Mouse (Mus musculus) liver, embryonic 15.5 days (tissue): ENCODE results near the gene Rilpl1. TPM values are rescaled to one million over a fixed set of nuclear protein-coding genes. Genes with fewer than 3 reads are reported as not detected.
A peak's percentile ranks its signal among the peaks of the same experiment; 100 is the strongest.
"Not testable (repeated sequence)": the region's sequence is repeated elsewhere in the genome, so short reads cannot be mapped to it uniquely, and the experiment has no call there.

Source experiments
- ATAC-seq: fragments of 200-750 bp; cut with Nextera tagmentation; 2 replicates; pipeline ENCODE4 v1.8.0; 2017; ENCODE audit warnings: moderate number of reproducible peaks, mild to moderate bottlenecking, moderate library complexity; ENCODE audit not compliant: insufficient read depth
- H3K27ac ChIP-seq: fragments of 300-500 bp; sonication (generic); replicated peaks from 2 replicates; pipeline ENCODE4 v1.5.1; 2015; ENCODE audit warnings: mild to moderate bottlenecking, inconsistent platforms
- H3K27me3 ChIP-seq: fragments of 300-500 bp; sonication (generic); 2 replicates; pipeline ENCODE4 v1.6.1; 2015; ENCODE audit warnings: mild to moderate bottlenecking, inconsistent platforms
- H3K36me3 ChIP-seq: fragments of 300-500 bp; sonication (generic); replicated peaks from 2 replicates; pipeline ENCODE4 v1.6.1; 2015; ENCODE audit warnings: moderate library complexity, mild to moderate bottlenecking, inconsistent platforms
- H3K4me1 ChIP-seq: fragments of 300-500 bp; sonication (generic); replicated peaks from 2 replicates; pipeline ENCODE4 v1.6.1; 2015; ENCODE audit warnings: inconsistent platforms
- H3K4me2 ChIP-seq: fragments of 300-500 bp; sonication (generic); 2 replicates; pipeline ENCODE4 v1.6.1; 2015; ENCODE audit warnings: moderate library complexity, mild to moderate bottlenecking, inconsistent platforms
- H3K4me3 ChIP-seq: fragments of 300-500 bp; sonication (generic); replicated peaks from 2 replicates; pipeline ENCODE4 v1.5.1; 2015; ENCODE audit warnings: mild to moderate bottlenecking, inconsistent platforms
- H3K9ac ChIP-seq: fragments of 300-500 bp; sonication (generic); 2 replicates; pipeline ENCODE4 v1.6.1; 2015; ENCODE audit warnings: moderate library complexity, mild to moderate bottlenecking, inconsistent platforms
- H3K9me3 ChIP-seq: fragments of 300-500 bp; sonication (generic); replicated peaks from 2 replicates; pipeline ENCODE4 v1.6.1; 2016; ENCODE audit warnings: inconsistent platforms
- WGBS: fragments of 180-500 bp; shearing (Covaris S2); methylation state at CpG from one replicate; pipeline ENCODE4 v1.1.7; 2015; ENCODE audit warnings: mixed read lengths; ENCODE audit not compliant: insufficient replicate concordance; 5-methylcytosine and 5-hydroxymethylcytosine counted together
- polyA plus RNA-seq: library from polyadenylated mRNA; unstranded; fragments of >200 nt; fragmentation: Nextera tagmentation; extraction: Ambion mirVana; gene quantifications from 2 replicates; pipeline ENCODE4 v1.2.1, GENCODE M21; 2015

Rilpl1 gene
- polyA plus RNA-seq, 1 experiment from 2014 or later, result 1.9 TPM

- WGBS, result 77% methylated on average over 4 of the region's 4 CpGs
- no peak for ATAC-seq
These were observed 26.0 kb downstream of the Rilpl1 start for GRCm38 (mm10) chr5:124505235-124505634.

DNA sequence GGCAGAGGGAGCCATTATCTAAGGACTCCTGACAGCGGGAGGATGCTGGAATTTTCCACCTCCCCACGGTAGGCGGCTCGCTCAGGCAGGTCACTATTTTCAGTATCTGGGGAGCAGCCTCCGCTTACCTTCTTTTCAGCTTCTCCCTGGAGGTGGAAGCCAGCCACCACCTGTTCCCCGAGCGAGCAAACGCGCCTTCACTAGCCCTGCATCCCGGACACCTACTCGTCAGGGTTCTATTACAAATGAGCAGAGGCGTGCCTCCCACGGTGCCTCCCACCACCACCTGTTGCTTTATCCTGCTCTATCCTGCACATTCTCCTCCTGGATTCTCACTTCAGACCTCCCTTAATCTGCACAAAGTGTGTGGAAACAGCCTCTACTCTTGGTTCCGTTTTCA lies 27.4 kb downstream of the Rilpl1 start:
- H3K4me2 ChIP-seq, result no peak overlapping the region
- no peaks in the 10 kb centered on the region for H3K36me3 ChIP-seq
- no peak for ATAC-seq
- H3K9ac ChIP-seq, result no peak overlapping the region
- H3K27me3 ChIP-seq, result no peaks in the 10 kb centered on the region
- WGBS, result 69% methylated on average over 14 of the region's 14 CpGs
- H3K27ac ChIP-seq, result no peak overlapping the region
- no peaks in the 10 kb centered on the region for H3K9me3 ChIP-seq
- H3K4me1 ChIP-seq, result peaks cover 9% of the 10 kb centered on the region
- H3K4me3 ChIP-seq, result no peak overlapping the region

More at GRCm38 (mm10) chr5:124505235-124505634, 26.0 kb downstream of the Rilpl1 start:
- Histone ChIP-seq H3K36me3 (no peaks in the 10 kb centered on the region), H3K4me1 (no peaks in the 10 kb centered on the region), H3K4me2 (no peak overlapping the region), H3K27me3 (no peaks in the 10 kb centered on the region), H3K27ac (no peak overlapping the region), H3K9ac (no peak overlapping the region), H3K4me3 (no peak overlapping the region), H3K9me3 (no peaks in the 10 kb centered on the region)

- H3K4me3 ChIP-seq, result no peak overlapping the region
- H3K36me3 ChIP-seq, result no peaks in the 10 kb centered on the region
- H3K4me1 ChIP-seq, result peaks cover 30% of the 10 kb centered on the region
- 71% methylated on average over 10 of the region's 10 CpGs for WGBS
- H3K9ac ChIP-seq, result no peak overlapping the region
- H3K27ac ChIP-seq, result no peak overlapping the region
- no peak overlapping the region for H3K4me2 ChIP-seq
- no peaks in the 10 kb centered on the region for H3K27me3 ChIP-seq
- no peak for ATAC-seq
- no peaks in the 10 kb centered on the region for H3K9me3 ChIP-seq
These were observed 29.6 kb downstream of the Rilpl1 start for GRCm38 (mm10) chr5:124501541-124501940.

DNA sequence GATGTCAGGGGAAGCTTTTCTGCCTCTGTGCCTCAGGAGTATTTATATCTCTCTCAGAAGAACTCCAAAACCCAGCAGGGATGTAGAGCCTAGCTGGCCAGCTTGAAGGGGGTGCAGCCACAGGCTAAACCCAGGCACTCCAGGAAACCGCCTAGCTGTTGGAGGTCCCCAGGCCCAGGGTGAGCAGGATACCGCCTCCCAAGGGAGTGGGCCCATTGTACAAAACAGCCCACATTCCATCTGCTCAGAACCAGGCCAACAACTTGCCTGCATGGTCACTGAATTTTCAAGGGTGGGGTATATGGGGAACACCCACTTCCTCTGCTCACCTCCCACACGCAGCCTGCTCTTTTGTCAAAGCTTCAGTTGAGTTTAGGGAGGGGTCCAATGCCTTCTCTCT lies 30.6 kb downstream of the Rilpl1 start:
- Histone ChIP-seq H3K9ac (no peak overlapping the region), H3K27ac (no peak overlapping the region), H3K4me1 (peaks cover 36% of the 10 kb centered on the region), H3K4me2 (no peak overlapping the region), H3K4me3 (no peak overlapping the region), H3K9me3 (no peaks in the 10 kb centered on the region), H3K27me3 (no peaks in the 10 kb centered on the region), H3K36me3 (no peaks in the 10 kb centered on the region)
- no peak for ATAC-seq
- WGBS, result 76% methylated on average over 3 of the region's 3 CpGs

- not testable (repeated sequence) for H3K4me2 ChIP-seq, H3K4me3 ChIP-seq, H3K27ac ChIP-seq, ATAC-seq, H3K9ac ChIP-seq, H3K9me3 ChIP-seq, H3K36me3 ChIP-seq, H3K27me3 ChIP-seq
- H3K4me1 ChIP-seq, result peaks cover 36% of the 10 kb centered on the region
- WGBS, result 59% methylated on average over 2 of the region's 4 CpGs
These were observed 31.2 kb downstream of the Rilpl1 start for GRCm38 (mm10) chr5:124500037-124500436.

GRCm38 (mm10) chr5:124499001-124499400 lies 32.2 kb downstream of the Rilpl1 start:
- no peak overlapping the region for H3K4me3 ChIP-seq
- no peak overlapping the region for H3K27ac ChIP-seq
- H3K27me3 ChIP-seq, result no peaks in the 10 kb centered on the region
- H3K4me1 ChIP-seq, result peaks cover 36% of the 10 kb centered on the region
- H3K9ac ChIP-seq, result no peak overlapping the region
- WGBS, result 19% methylated on average over 5 of the region's 5 CpGs
- no peaks in the 10 kb centered on the region for H3K9me3 ChIP-seq
- H3K36me3 ChIP-seq, result no peaks in the 10 kb centered on the region
- peak; percentile 43; the same call in 1 of the 2 replicates for ATAC-seq
- peak overlapping the region; percentile 23; the same call in 1 of the 2 replicates for H3K4me2 ChIP-seq

DNA sequence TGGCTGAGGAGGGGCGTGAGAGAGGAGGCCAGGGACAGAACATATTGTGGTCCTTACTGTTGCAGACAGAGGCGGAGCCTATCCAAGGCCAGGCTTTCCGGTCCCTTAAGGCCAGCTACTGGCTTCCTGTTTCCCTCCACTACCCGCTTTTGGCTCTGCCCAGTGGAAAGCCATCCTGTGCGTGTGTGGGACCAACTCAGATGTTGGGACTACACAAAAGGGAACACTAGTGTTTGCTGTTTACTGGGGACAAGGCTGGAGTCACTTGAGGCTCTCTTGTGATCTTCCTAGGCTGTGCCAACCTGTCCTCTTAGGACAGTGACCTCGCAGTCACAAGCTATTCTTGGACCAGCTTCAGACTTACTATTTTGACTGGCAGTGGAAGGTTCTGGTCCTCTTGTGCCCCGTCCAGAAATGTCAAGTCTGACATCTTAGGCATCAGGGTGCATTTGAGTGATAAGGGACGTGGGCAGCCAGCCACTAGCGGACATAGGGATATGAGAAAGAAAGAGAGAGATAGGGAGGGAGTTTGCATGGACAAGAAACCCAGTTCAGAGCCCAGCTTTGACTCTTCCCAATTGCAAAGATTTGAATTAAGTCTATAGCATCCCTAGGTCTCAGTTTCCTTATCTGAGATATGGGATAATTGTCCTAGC lies 32.8 kb downstream of the Rilpl1 start:
- Histone ChIP-seq H3K36me3 (no peaks in the 10 kb centered on the region), H3K4me2 (peak overlapping the region; percentile 23; the same call in 1 of the 2 replicates), H3K9me3 (no peaks in the 10 kb centered on the region), H3K9ac (no peak overlapping the region; the same call in 1 of the 2 replicates), H3K27ac (peak overlapping the region; percentile 31), H3K27me3 (no peaks in the 10 kb centered on the region), H3K4me3 (no peak overlapping the region), H3K4me1 (peaks cover 36% of the 10 kb centered on the region)
- 16% methylated on average over 9 of the region's 9 CpGs for whole genome bisulfite sequencing
- ATAC-seq, result no peak

DNA sequence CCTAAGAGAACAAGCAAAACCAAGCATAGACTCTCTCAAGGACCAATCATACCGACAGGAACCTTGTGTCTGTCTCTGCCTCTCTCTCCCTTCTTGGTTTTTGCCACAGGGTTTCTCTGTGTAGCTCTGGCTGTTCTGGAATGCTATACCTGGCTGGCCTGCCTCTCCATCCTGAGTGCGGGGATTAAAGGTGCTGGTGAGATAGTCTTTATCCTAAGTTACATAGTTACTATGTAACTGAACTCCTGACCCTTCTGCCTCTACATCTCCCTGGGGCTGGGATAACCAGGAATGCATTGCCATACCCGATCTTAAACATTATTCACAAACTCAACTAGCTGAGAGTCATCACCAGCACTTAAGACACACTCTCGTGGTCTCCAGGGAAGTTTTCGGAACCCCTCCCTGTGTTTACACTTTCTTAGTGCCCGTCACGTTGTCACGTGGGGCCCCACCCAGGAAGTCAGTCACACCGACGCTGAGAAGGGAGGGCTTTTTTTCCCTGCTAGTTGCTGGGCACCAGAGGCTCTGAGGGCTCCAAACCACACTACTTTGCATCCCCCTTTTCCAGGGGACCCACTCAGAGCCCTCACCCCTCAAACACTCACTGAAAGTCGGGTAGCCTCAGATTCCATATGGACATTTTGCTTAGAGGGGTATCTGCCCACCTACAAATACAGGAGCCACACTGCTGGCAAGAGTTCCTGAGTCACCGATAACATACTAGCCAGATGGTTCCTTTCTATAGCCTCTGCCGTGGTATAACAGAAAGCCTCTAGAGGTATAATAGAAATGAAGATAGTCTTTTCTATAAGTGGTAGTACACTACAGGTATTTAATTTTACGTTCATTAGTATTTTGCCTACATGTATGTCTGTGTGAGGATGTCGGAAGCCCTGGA lies 34.3 kb downstream of the Rilpl1 start:
- WGBS, result 31% methylated on average over 15 of the region's 15 CpGs
- peaks cover 36% of the 10 kb centered on the region for H3K4me1 ChIP-seq
- H3K9me3 ChIP-seq, result no peaks in the 10 kb centered on the region
- H3K27me3 ChIP-seq, result no peaks in the 10 kb centered on the region
- peaks cover 7% of the 10 kb centered on the region; the same call in 1 of the 2 replicates for H3K36me3 ChIP-seq
- H3K27ac ChIP-seq, result no peak overlapping the region
- H3K4me3 ChIP-seq, result peak overlapping the region; percentile 3; the same call in 1 of the 2 replicates
- H3K4me2 ChIP-seq, result peak overlapping the region; percentile 38
- ATAC-seq, result no peak
- H3K9ac ChIP-seq, result no peak overlapping the region

DNA sequence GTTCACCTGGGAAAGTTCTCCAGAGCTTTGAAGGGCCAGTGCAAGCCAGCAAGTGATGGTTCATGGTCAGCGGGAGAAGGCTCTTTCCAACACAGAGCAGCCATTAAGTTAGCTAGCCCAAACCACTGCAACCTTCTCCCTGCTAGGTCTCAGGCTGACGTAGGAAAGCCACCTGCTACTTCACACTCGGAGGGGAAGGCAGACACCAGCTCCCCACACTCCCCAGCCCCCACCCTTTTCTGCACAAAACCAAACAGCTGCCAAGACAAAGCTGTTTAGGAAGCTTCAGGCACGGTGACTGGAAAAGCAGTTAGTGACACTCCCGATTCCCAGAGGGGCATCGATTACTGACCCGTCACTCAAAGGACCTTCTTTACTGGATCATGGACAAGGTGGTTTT lies 35.6 kb downstream of the Rilpl1 start:
- H3K36me3 ChIP-seq, result peaks cover 20% of the 10 kb centered on the region
- no peaks in the 10 kb centered on the region for H3K27me3 ChIP-seq
- H3K4me3 ChIP-seq, result no peak overlapping the region
- no peak overlapping the region for H3K4me2 ChIP-seq
- H3K9ac ChIP-seq, result no peak overlapping the region
- H3K4me1 ChIP-seq, result peaks cover 36% of the 10 kb centered on the region
- WGBS, result 66% methylated on average over 7 of the region's 7 CpGs
- H3K9me3 ChIP-seq, result no peaks in the 10 kb centered on the region
- no peak overlapping the region for H3K27ac ChIP-seq
- no peak for ATAC-seq

DNA sequence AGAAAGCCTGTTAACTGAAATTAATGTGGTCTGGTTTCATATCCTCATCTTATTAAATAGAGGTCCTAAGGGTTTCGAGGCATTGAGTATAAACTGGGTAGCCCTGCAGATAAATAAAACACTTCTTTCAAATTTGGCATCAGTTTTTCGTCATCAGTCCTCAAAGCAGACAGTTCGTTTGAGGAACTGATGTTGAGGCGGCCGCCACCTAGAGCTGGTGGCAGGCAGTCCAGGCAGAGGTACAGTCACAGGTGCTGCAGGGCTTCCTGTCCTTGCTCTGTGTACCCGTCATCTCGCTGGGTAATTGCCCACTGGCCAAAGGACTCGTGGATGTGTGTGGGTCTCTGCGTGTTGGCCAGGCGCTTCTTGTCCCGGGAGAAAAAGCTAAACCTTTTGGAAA lies 37.7 kb downstream of the Rilpl1 start:
- 68% methylated on average over 11 of the region's 11 CpGs for WGBS

GRCm38 (mm10) chr5:124492618-124493017 lies 38.6 kb downstream of the Rilpl1 start:
- no peak overlapping the region for H3K4me2 ChIP-seq
- no peaks in the 10 kb centered on the region for H3K9me3 ChIP-seq
- H3K27ac ChIP-seq, result no peak overlapping the region
- H3K9ac ChIP-seq, result no peak overlapping the region
- no peaks in the 10 kb centered on the region for H3K27me3 ChIP-seq
- 64% methylated on average over 4 of the region's 4 CpGs for WGBS
- no peak for ATAC-seq
- peaks cover 17% of the 10 kb centered on the region for H3K4me1 ChIP-seq
- no peak overlapping the region for H3K4me3 ChIP-seq
- H3K36me3 ChIP-seq, result peaks cover 22% of the 10 kb centered on the region

More for the DNA sequence above, 37.7 kb downstream of the Rilpl1 start:
- Histone ChIP-seq H3K27me3 (no peaks in the 10 kb centered on the region), H3K4me1 (peaks cover 24% of the 10 kb centered on the region), H3K9me3 (no peaks in the 10 kb centered on the region), H3K36me3 (peaks cover 22% of the 10 kb centered on the region), H3K4me3 (no peak overlapping the region), H3K9ac (no peak overlapping the region), H3K27ac (no peak overlapping the region), H3K4me2 (no peak overlapping the region)
- no peak for ATAC-seq
